Mouse (Mus musculus) embryonic facial prominence, embryonic 14.5 days (tissue): ENCODE measurements around the gene Mif4gd. TPM values are rescaled to one million over a fixed set of nuclear protein-coding genes. Genes with fewer than 3 reads are reported as not detected.

Experiments used
- polyA plus RNA-seq: library from polyadenylated mRNA; unstranded; fragments of >200 nt; fragmentation: Nextera tagmentation; extraction: Ambion mirVana; gene quantifications from 2 replicates; pipeline ENCODE4 v1.2.1, GENCODE M21; 2014

Mif4gd gene
- polyA plus RNA-seq, 1 experiment from 2014 or later, result 28.5 TPM

Other genes with a start within 250 kb of the Mif4gd start
- gene Hid1, start 245.2 kb downstream of the Mif4gd start, polyA plus RNA-seq, result 10.3 and 10.5 TPM in 2 replicates
- 11.7 and 12.3 TPM in 2 replicates for gene Cdr2l, start 231.1 kb downstream of the Mif4gd start, polyA plus RNA-seq
- gene Mrpl58, start 209.2 kb downstream of the Mif4gd start, polyA plus RNA-seq, result 175 and 185 TPM in 2 replicates
- gene Atp5h, start 193.0 kb downstream of the Mif4gd start, polyA plus RNA-seq, result 841 and 943 TPM in 2 replicates
- gene Kctd2, start 192.8 kb downstream of the Mif4gd start, polyA plus RNA-seq, result 21.8 and 22.6 TPM in 2 replicates
- gene Trim80, start 172.4 kb downstream of the Mif4gd start, polyA plus RNA-seq, result 0.11 TPM in 1 of 2 replicates, not detected in the other
- 0.15 and 0.18 TPM in 2 replicates for gene Slc16a5, start 150.5 kb downstream of the Mif4gd start, polyA plus RNA-seq
- 7.6 TPM in 2 replicates for gene Armc7, start 137.3 kb downstream of the Mif4gd start, polyA plus RNA-seq
- 70.9 and 74.8 TPM in 2 replicates for gene Nt5c, start 121.1 kb downstream of the Mif4gd start, polyA plus RNA-seq
- 576 and 619 TPM in 2 replicates for gene Jpt1, start 98.6 kb downstream of the Mif4gd start, polyA plus RNA-seq
- 838 and 864 TPM in 2 replicates for gene Sumo2, start 76.7 kb downstream of the Mif4gd start, polyA plus RNA-seq
- 128 and 143 TPM in 2 replicates for gene Nup85, start 48.5 kb downstream of the Mif4gd start, polyA plus RNA-seq
- gene Mrps7, start 9.0 kb downstream of the Mif4gd start, polyA plus RNA-seq, result 82.8 and 87.6 TPM in 2 replicates
- gene Gga3, start 8.9 kb downstream of the Mif4gd start, polyA plus RNA-seq, result 16.5 and 17.9 TPM in 2 replicates
- gene Slc25a19, start 15.3 kb upstream of the Mif4gd start, polyA plus RNA-seq, result 23.4 and 24.6 TPM in 2 replicates
- 66.7 TPM in 2 replicates for gene Grb2, start 95.6 kb upstream of the Mif4gd start, polyA plus RNA-seq
- gene Tmem94, start 152.5 kb upstream of the Mif4gd start, polyA plus RNA-seq, result 15.4 and 18.2 TPM in 2 replicates
- 16.2 and 16.8 TPM in 2 replicates for gene Caskin2, start 200.7 kb upstream of the Mif4gd start, polyA plus RNA-seq
- gene Tsen54, start 201.8 kb upstream of the Mif4gd start, polyA plus RNA-seq, result 21.2 and 26.8 TPM in 2 replicates
- 11.9 and 12.1 TPM in 2 replicates for gene Llgl2, start 211.1 kb upstream of the Mif4gd start, polyA plus RNA-seq
- gene Myo15b, start 245.4 kb upstream of the Mif4gd start, polyA plus RNA-seq, result 0.08 and 0.54 TPM in 2 replicates